Mouse (Mus musculus) Patski (cell line): ENCODE results near the gene Gm43552. TPM values are rescaled to one million over a fixed set of nuclear protein-coding genes. Genes with fewer than 3 reads are reported as not detected.
"Not testable (repeated sequence)": the region's sequence is repeated elsewhere in the genome, so short reads cannot be mapped to it uniquely, and the experiment has no call there.

Experiments used
- ATAC-seq: fragments of 100-300 bp; one replicate; pipeline ENCODE4 v1.8.0; 2021
- CTCF ChIA-PET: fragments of 350-600 bp; sonication (Branson Sonifier 250); formaldehyde crosslinking; loops from one replicate; lab custom pipeline; 2022; ENCODE audit warnings: inconsistent platforms; lab: Charles Lee
- POLR2A ChIA-PET: fragments of 350-600 bp; sonication (Branson Sonifier 250); formaldehyde crosslinking; loops from one replicate; lab custom pipeline; 2022; ENCODE audit warnings: antibody characterized with exemption, inconsistent platforms; lab: Charles Lee
- DNase-seq: peaks from one replicate; pipeline ENCODE4 v3.0.0-alpha.2; 2011; ENCODE audit warnings: low read depth, low spot score
- H3K27me3 ChIP-seq: fragments of 371-371 bp; one replicate; pipeline ENCODE4 v1.5.1; 2021
- CTCF ChIP-seq: fragments of 100-300 bp; IDR thresholded peaks from one replicate; pipeline ENCODE4 v1.5.1; 2021
- in situ Hi-C: fragments of 300-500 bp; cut with MboI; formaldehyde crosslinking; loops from 3 replicates; pipeline ENCODE4 v1.11.1; 2018; ENCODE audit warnings: low pct_unique_long_range_greater_than_20kb, mixed read lengths
- polyA plus RNA-seq: library from polyadenylated mRNA; unstranded; gene quantifications from one replicate; pipeline ENCODE4 v1.2.3, GENCODE M21; 2021

The Gm43552 gene
- polyA plus RNA-seq, 1 experiment from 2014 or later = not detected

DNA sequence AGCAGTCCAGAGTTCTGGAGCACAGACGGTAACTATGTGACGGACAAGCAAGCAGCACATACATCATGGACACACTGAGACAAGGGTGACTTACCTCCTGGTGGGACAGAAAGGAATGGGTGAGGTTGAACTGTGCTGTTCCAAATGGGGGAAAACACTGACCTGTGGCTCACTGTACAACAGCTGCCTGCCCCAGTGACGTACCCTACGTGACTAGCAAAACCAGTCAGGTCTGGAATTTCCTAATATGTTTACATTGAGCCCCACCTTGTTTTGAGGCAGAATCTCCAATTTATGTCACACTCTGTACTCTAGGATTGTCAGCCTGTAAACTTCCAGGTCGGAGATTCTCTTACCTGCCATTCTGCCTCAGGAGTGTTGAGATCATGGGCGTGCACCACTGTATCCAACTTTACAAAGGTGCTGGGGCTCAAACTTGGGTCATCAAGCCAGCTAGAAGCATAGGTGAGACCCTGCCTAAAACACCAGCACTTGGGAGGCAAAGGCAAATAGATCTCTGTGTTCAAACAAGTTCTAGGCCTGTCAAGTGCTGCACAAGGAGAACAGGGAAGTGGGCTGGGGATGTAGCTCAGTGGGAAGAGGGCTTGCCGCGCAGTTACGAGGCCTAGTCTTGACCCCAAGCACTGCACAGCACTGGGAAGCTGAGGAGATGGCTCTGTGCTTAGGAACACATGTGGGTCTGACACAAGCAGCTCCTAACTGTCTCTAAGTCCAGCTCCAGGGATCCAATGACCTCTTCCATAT lies 12.8 kb downstream of the Gm43552 start:
- H3K27me3 ChIP-seq = no peaks in the 10 kb centered on the region
- in situ Hi-C loops = no loop called here
- TF ChIP-seq CTCF = no peak
- DNase-seq = no peak
- ChIA-PET CTCF (interaction anchor here (1.0 to 1.6 kb wide), 2 partner anchors 9 to 13 kb away, joined by 3 to 4 read pairs; no protein-coding TSS in a partner anchor), POLR2A (no interaction called here)
- no peak for ATAC-seq

DNA sequence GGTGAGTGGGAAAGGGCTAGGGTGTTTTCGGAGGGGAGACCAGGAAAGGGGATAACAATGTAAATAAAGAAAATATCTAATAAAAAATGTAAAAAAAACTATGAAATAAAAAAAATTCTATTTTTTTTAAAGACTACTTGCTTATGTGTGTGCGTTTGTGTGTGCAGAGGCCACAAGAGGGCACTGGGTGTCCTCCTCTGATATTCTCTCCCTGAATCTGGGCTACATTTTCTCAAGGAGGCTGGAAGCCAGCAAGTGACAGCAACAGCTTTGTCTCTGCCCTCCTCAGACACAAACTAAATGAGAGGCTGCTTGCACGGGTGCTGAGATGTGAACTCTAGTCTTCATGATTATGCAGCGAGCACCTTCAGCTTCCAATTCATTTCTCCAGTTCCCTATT lies 14.4 kb downstream of the Gm43552 start:
- TF ChIP-seq CTCF = peak; percentile 59
- H3K27me3 ChIP-seq = no peaks in the 10 kb centered on the region
- POLR2A ChIA-PET = no interaction called here
- ATAC-seq (no peak), DNase-seq (no peak)
- CTCF ChIA-PET = no interaction called here
- in situ Hi-C loops = no loop called here

DNA sequence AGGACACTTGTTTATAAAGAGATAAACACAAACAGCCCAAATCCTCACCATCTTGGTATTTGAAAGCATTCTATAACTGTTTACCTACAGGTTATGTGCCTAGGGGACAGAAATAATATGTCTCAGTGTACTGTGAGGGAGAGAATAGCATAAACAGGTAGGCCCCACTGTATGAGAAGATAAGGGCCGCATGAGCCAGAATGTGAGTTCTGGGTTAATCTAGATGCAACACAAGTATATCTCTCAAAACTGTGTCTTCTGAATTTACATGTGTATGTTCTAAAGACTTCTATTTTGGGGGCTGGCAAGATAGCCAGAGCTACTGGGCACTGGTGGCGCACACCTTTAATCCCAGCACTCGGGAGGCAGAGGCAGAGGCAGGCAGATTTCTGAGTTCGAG lies 15.9 kb downstream of the Gm43552 start:
- in situ Hi-C loops, ATAC-seq, DNase-seq, H3K27me3 ChIP-seq: not testable (repeated sequence)
- ChIA-PET CTCF (interaction anchor here (1.5 kb wide), 1 partner anchor 19 kb away, joined by 3 read pairs; no protein-coding TSS in a partner anchor), POLR2A (interaction anchor here (0.8 kb wide), 1 partner anchor 39 kb away, joined by 3 read pairs; no protein-coding TSS in a partner anchor)

DNA sequence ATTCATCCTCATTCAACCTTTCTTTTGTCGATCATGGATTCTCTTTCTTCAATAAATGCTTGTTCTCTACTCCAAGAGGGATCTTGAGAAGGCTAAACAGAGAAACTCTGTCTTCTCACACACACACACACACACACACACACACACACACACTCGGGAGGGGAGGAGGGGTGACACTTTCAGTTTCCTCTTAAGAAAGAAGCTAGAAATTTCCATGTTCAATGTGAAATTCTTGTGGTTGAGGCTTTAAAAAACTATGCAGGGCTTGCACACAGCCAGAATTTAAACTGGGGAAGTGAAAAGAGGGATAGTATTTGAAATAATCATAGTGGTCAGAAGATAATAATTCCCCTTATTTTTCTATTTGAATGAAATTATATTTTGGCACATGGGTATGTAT lies 16.8 kb downstream of the Gm43552 start:
- no peak for TF ChIP-seq CTCF
- DNase-seq (no peak), ATAC-seq (no peak)
- ChIA-PET CTCF (interaction anchor here (0.6 to 1.5 kb wide), 3 partner anchors 9 to 18 kb away, joined by 3 to 4 read pairs (median 3); no protein-coding TSS in a partner anchor), POLR2A (no interaction called here)
- in situ Hi-C loops = no loop called here
- no peaks in the 10 kb centered on the region for H3K27me3 ChIP-seq

DNA sequence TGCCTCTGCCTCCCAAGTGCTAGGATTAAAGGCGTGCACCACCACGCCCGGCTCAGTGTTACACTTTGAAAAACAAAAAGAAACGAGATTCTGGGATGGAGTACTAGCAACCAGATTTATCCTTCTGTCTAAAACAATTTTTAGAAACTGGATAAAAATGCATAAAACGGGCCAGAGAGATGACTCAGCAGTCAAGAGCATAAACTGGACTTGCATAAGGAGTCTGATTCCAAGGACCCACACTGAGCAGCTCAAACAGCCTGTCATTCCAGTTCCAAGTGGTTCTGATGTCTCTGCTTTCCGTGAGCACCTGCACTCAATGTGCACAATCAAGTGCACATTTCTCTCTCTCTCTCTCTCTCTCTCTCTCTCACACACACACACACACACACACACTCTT lies 22.9 kb downstream of the Gm43552 start:
- in situ Hi-C loops = no loop called here
- no peak for TF ChIP-seq CTCF
- ChIA-PET CTCF (interaction anchor here (0.7 to 1.1 kb wide), 2 partner anchors 10 to 22 kb away, joined by 3 to 4 read pairs; no protein-coding TSS in a partner anchor), POLR2A (interaction anchor here (0.6 kb wide), 1 partner anchor 148 kb away, joined by 3 read pairs; no protein-coding TSS in a partner anchor)
- no peak for DNase-seq
- no peak for ATAC-seq
- no peaks in the 10 kb centered on the region for H3K27me3 ChIP-seq

DNA sequence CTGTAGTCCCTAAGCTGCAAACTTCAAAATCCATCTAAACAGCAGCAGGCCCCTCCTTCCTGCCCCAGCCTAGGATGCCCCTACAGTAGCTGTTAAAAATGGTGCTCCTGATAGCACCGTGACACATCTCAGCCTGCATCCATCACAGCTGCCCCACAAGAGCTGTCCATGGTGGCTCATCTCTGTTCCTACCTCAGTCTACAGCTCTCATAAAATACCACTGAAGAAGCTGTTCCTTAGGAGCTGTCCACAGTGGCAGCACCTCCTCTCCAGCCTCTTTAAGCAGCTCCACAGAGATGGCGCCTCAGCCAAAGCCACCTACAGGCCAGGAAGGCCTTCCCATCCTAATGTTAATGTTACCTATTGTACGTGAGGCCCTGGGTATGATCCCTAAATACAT lies 25.7 kb downstream of the Gm43552 start:
- POLR2A ChIA-PET = no interaction called here
- H3K27me3 ChIP-seq = no peaks in the 10 kb centered on the region
- no peak for TF ChIP-seq CTCF
- in situ Hi-C loops = no loop called here
- CTCF ChIA-PET = interaction anchor here (1.2 to 1.4 kb wide), 2 partner anchors 9 to 14 kb away, joined by 3 to 4 read pairs; no protein-coding TSS in a partner anchor
- ATAC-seq (no peak), DNase-seq (no peak)

DNA sequence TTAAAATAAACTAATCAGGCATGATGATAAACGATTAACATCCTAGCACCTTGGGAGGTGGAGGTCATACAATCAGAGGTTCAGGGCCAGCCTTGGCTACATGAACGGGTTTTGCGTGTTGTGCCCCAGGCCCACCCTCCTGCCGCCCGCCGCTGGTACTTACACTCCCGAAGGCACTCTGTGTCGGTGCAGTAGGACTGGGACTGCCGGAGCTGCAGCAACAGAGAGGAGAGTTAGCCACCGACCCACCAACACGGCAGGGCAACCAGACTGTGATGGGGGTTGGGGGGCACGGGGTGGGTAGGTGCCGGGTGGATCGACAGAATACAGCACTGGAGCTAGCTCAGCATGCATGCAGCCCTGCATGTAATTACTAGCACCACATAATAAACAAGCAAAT lies 32.3 kb downstream of the Gm43552 start:
- POLR2A ChIA-PET = no interaction called here
- no peak for TF ChIP-seq CTCF
- in situ Hi-C loops = no loop called here

DNA sequence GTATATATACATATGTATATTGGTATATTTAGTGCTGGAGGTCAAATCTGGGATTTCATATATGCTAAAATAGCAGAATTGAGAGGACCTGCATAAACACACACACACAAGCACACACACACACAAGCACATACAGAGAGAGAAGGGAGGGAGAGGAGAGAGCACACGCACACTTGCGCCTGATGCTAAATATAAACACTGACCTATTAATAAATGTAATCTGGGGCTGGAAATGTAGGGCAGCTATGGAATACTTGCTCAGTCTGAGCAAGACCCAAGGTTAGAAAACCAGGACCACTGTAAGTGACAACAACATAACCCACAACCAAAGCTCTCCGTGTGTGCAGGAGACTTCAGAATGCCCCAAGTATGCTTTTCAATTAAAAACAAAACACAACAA lies 33.2 kb downstream of the Gm43552 start:
- ATAC-seq = no peak
- no peak for DNase-seq
- in situ Hi-C loops = no loop called here
- POLR2A ChIA-PET = no interaction called here
- no peaks in the 10 kb centered on the region for H3K27me3 ChIP-seq
- CTCF ChIA-PET = no interaction called here
- TF ChIP-seq CTCF = no peak

More for the DNA sequence above, 32.3 kb downstream of the Gm43552 start:
- CTCF ChIA-PET = interaction anchor here (2.5 kb wide), 1 partner anchor 22 kb away, joined by 8 read pairs; no protein-coding TSS in a partner anchor
- ATAC-seq = no peak
- no peaks in the 10 kb centered on the region for H3K27me3 ChIP-seq
- DNase-seq = no peak

DNA sequence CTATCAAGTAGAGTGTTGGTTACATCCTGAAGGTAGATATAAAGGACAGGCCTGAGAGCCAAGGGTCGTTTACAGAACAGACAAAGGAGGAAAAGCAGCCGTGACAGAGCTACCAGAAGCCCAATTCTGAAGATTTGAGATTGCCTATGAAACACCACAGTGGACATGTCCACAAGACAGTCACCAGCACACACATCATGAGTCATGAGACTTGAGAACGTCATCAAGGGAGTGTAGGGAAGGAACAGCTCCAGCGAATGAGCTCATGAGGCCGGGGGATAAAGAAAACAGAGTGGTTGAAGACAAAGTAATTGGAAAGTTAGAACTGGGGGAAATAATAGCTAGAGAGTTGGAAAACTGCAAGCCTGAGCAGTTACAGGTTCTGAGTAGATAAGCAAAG lies 34.8 kb downstream of the Gm43552 start:
- TF ChIP-seq CTCF = no peak
- in situ Hi-C loops = no loop called here
- POLR2A ChIA-PET = interaction anchor here (0.6 to 1.4 kb wide), 3 partner anchors 12 to 22 kb away, joined by 3 to 7 read pairs (median 3); partner anchors contain the start of gene Ugdh
- DNase-seq (no peak), ATAC-seq (no peak)
- CTCF ChIA-PET = interaction anchor here (0.9 to 1.8 kb wide), 6 partner anchors 10 to 24 kb away, joined by 3 to 9 read pairs (median 4); no protein-coding TSS in a partner anchor
- no peaks in the 10 kb centered on the region for H3K27me3 ChIP-seq

DNA sequence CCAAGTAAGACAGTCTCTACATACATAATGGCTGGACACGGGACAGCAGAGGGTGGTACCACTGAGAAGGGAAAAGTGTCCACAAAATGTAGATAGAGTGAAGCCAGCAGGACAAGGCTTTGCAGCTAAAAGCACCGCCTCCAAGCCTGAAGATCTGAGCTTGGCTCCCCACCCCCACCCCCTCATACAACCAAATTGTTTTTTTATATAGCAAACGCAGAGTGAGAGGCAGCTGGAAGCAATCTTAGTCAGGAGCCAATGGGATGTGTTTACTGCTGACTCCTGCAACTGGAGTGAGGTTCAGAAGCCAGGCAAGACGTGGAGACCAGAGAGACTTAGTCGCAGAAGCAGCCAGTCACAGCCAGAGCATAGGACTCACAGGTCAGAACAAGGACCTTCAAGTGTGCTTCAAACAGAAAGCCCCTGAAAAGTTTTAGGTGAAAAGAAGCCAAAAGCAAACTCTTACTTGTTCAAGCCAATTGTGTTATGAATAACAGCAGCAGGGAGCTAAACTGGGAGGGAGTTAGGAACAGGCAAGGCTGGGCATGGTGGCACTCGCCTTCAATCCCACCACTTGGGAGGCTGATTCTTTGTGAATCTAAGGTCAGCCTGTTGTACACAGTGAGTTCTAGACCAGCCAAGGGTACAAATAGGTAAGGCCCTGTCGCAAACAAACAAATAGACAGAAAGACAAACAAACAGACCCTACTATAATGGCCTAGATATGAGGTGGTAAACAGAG lies 35.4 kb downstream of the Gm43552 start:
- no peak for DNase-seq
- ChIA-PET POLR2A (interaction anchor here (0.7 to 1.4 kb wide), 2 partner anchors 12 to 21 kb away, joined by 3 to 7 read pairs; partner anchors contain the start of gene Ugdh), CTCF (interaction anchor here (0.9 to 1.8 kb wide), 5 partner anchors 10 to 23 kb away, joined by 3 to 9 read pairs (median 4); no protein-coding TSS in a partner anchor)
- in situ Hi-C loops = no loop called here
- no peaks in the 10 kb centered on the region for H3K27me3 ChIP-seq
- TF ChIP-seq CTCF = no peak
- no peak for ATAC-seq
